Mouse (Mus musculus): ENCODE results near the gene Etv2. TPM values are rescaled to one million over a fixed set of nuclear protein-coding genes. Genes with fewer than 3 reads are reported as not detected.

Gene Etv2
- polyA plus RNA-seq, 1 experiment: not detected

DNA sequence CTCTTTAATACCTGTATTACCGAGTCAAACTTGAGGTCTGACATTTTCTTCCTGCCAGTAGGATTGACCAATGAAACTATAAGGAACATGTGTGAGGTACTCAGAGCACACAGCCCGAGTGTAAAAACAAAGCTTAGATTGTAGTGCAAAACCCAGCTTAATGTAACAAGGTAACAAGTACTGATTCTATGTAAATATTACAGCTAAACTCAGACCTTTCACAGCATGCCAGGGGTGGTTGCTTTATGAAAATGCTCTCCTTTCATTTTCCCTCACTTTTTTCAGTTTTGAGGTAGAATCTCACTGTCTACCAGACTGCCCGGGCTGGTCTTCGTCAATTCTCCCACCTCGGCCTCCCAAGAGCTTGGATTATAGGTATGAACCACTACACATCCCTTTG is 39.6 kb downstream of the Etv2 start:
- Histone ChIP-seq H3K4me3 (ENCODE audit: extremely low read depth, insufficient read depth, insufficient read length) (no peak overlapping the region), H3K4me1 (ENCODE audit: control insufficient read depth, insufficient read depth, insufficient read length) (peaks cover 10% of the 10 kb centered on the region; the same call in 1 of the 2 replicates), H3K27ac (ENCODE audit: insufficient read depth, low read length) (no peak overlapping the region), H3K27me3 (ENCODE audit: control insufficient read depth, insufficient read depth, low read length) (no peaks in the 10 kb centered on the region), H3K36me3 (ENCODE audit: control insufficient read depth, insufficient read depth, low read length) (no peaks in the 10 kb centered on the region)
- WGBS: 81% methylated on average over 5 of the region's 5 CpGs
- TF ChIP-seq POLR2A (IDR thresholded peaks at IDR 0.05; ENCODE audit: low read depth, low read length): no peak
- no peak for TF ChIP-seq CTCF (IDR thresholded peaks at IDR 0.05; ENCODE audit: extremely low read depth, insufficient read depth, insufficient read length, insufficient replicate concordance)
- no peak for DNase-seq (ENCODE audit: low read depth in 1 of 2, low spot score in 2 of 2)

DNA sequence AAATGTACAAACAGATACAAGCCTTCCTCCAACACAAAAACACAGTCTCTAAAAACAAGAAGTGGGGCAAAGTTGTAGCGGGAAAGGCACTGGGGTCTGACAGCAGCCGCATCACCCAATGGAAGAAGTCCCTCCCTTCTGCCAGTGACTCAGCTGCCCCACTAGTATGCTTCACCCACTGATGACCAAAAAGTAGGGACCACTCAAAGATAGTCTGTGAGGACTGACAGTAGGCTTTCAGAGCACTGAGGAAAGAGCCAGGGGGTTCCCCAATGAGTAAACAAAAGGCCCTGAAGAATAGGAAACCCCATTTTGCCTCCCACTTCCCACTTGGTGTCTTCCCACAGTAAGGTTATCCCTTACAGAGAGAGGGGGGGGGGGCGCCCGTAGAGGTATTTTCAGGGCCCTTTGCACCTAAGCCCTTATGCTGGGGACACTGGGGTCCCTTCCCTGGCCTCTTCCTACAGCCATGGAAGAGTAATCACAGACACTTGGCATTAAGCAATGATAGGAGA is 41.1 kb downstream of the Etv2 start:
- no peak for DNase-seq (ENCODE audit: low read depth in 1 of 2, low spot score in 2 of 2)
- Histone ChIP-seq H3K27ac (ENCODE audit: insufficient read depth, low read length) (peak overlapping the region; percentile 57), H3K27me3 (ENCODE audit: control insufficient read depth, insufficient read depth, low read length) (no peaks in the 10 kb centered on the region), H3K4me3 (ENCODE audit: extremely low read depth, insufficient read depth, insufficient read length) (no peak overlapping the region), H3K4me1 (ENCODE audit: control insufficient read depth, insufficient read depth, insufficient read length) (peaks cover 14% of the 10 kb centered on the region), H3K36me3 (ENCODE audit: control insufficient read depth, insufficient read depth, low read length) (no peaks in the 10 kb centered on the region)
- TF ChIP-seq CTCF (IDR thresholded peaks at IDR 0.05; ENCODE audit: extremely low read depth, insufficient read depth, insufficient read length, insufficient replicate concordance): no peak
- no peak for TF ChIP-seq POLR2A (IDR thresholded peaks at IDR 0.05; ENCODE audit: low read depth, low read length)
- WGBS: 45% methylated on average over 4 of the region's 4 CpGs

DNA sequence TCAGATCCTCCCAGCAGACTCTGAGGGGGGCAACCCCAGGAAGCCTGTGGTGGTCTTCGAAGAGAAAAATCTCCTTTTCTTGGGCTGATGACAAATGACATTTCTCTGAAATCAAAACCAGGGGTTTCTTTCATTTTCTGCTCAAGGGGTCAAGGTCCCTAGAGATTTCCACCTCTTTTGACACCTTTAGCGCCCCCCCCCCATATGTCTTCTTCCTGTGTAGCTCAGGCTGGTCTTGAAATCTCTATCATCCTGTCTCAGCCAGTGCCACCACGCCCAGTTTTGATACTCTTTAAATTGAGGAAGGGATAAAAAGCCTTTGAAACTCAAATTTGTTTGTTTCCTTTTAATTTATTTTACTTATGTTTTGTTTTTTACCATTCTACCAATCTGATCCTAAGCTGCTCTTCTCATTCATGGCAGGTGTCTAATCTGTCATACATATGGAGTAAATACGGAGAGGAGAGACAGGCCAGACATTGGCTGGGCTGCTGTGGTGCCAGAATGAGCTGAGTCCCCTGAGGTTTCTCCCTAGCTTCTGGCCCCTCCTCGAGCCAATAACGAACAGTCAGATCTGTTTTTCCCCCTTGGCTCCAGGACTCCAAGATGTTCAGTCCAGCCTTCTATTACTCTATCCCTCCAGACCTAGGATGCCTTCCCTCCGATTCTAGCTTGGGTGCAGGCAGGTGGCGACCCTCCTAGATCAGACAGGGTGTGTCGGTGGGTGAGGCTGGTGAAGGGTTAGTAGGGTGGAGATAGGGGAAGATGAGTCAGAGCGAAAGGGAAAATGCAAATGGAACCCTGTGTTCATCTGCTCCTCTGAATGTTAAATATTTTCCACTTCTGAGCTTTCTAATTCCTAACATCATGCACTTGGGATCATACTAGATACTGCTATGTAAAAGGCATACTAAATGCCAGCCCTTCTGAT is 41.8 kb downstream of the Etv2 start:
- 62% methylated on average over 10 of the region's 10 CpGs for WGBS
- DNase-seq (ENCODE audit: low read depth in 1 of 2, low spot score in 2 of 2): no peak

DNA sequence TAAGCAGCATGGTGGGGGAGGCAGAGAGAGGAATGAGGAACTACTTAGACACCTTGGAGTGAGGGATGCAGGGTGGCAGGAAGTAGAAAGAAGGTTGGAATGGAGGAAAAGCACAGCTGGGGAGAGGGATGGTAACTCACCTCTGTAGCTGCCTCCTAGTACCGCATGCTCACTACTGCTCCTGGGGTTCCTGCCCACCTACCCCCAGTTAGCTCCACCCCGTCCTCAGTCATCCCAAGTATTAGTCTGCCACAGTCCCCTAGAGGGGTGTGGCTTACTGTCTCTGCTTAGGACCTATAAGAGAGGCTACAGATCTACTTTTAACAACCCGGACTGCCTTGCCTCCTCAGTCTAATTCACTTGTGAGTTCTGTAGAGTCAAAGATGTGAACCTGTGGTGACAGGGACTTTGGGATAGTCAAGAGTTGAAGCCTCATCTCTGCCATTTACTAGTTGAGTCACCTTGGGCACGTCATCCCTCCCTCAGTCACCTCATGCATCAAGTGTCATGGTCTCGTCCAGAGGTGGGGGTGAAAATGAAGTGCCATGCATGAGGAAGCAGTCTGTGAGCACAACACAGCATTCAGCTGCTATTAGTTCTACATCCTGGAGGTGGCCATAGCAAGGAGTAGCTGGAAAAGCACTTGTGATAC is 42.8 kb downstream of the Etv2 start:
- TF ChIP-seq CTCF (IDR thresholded peaks at IDR 0.05; ENCODE audit: extremely low read depth, insufficient read depth, insufficient read length, insufficient replicate concordance) (no peak), POLR2A (IDR thresholded peaks at IDR 0.05; ENCODE audit: low read depth, low read length) (no peak)
- Histone ChIP-seq H3K36me3 (ENCODE audit: control insufficient read depth, insufficient read depth, low read length) (no peaks in the 10 kb centered on the region), H3K27ac (ENCODE audit: insufficient read depth, low read length) (peak overlapping the region; percentile 24; the same call in 1 of the 2 replicates), H3K27me3 (ENCODE audit: control insufficient read depth, insufficient read depth, low read length) (no peaks in the 10 kb centered on the region), H3K4me1 (ENCODE audit: control insufficient read depth, insufficient read depth, insufficient read length) (peaks cover 15% of the 10 kb centered on the region), H3K4me3 (ENCODE audit: extremely low read depth, insufficient read depth, insufficient read length) (no peak overlapping the region; the same call in 1 of the 2 replicates)
- DNase-seq (ENCODE audit: low read depth in 1 of 2, low spot score in 2 of 2): no peak
- 47% methylated on average over 5 of the region's 5 CpGs for WGBS

More for the DNA sequence above, 41.8 kb downstream of the Etv2 start:
- TF ChIP-seq POLR2A (IDR thresholded peaks at IDR 0.05; ENCODE audit: low read depth, low read length) (no peak), CTCF (IDR thresholded peaks at IDR 0.05; ENCODE audit: extremely low read depth, insufficient read depth, insufficient read length, insufficient replicate concordance) (no peak)
- H3K36me3 ChIP-seq (ENCODE audit: control insufficient read depth, insufficient read depth, low read length): no peaks in the 10 kb centered on the region
- H3K4me3 ChIP-seq (ENCODE audit: extremely low read depth, insufficient read depth, insufficient read length): no peak overlapping the region
- H3K4me1 ChIP-seq (ENCODE audit: control insufficient read depth, insufficient read depth, insufficient read length): peaks cover 15% of the 10 kb centered on the region
- peak overlapping the region; percentile 80 for H3K27ac ChIP-seq (ENCODE audit: insufficient read depth, low read length)
- no peaks in the 10 kb centered on the region for H3K27me3 ChIP-seq (ENCODE audit: control insufficient read depth, insufficient read depth, low read length)

DNA sequence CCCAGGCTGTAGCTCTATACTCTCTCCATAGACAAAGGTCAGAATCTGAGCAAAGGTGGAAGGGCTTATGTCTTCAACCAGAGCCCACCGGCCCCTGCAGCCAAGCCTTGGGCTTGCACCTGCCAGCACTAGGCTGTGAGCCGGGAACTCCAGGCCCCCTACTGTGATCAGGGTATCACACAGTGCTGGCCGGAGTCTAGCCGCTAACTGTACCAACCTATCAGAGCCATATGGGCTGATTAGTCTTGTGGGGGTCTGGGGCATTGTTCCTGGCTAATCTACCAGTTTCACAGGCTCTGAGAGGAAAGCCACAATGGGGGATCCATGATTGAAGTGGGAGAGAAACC is 44.1 kb downstream of the Etv2 start:
- H3K36me3 ChIP-seq (ENCODE audit: control insufficient read depth, insufficient read depth, low read length): peaks cover 2% of the 10 kb centered on the region; the same call in 1 of the 2 replicates
- no peak for DNase-seq (ENCODE audit: low read depth in 1 of 2, low spot score in 2 of 2)
- TF ChIP-seq POLR2A (IDR thresholded peaks at IDR 0.05; ENCODE audit: low read depth, low read length) (no peak), CTCF (IDR thresholded peaks at IDR 0.05; ENCODE audit: extremely low read depth, insufficient read depth, insufficient read length, insufficient replicate concordance) (no peak)
- H3K27ac ChIP-seq (ENCODE audit: insufficient read depth, low read length): no peak overlapping the region
- WGBS: 92% methylated on average over 4 of the region's 4 CpGs
- H3K4me1 ChIP-seq (ENCODE audit: control insufficient read depth, insufficient read depth, insufficient read length): peaks cover 17% of the 10 kb centered on the region
- H3K4me3 ChIP-seq (ENCODE audit: extremely low read depth, insufficient read depth, insufficient read length): no peak overlapping the region
- H3K27me3 ChIP-seq (ENCODE audit: control insufficient read depth, insufficient read depth, low read length): no peaks in the 10 kb centered on the region

DNA sequence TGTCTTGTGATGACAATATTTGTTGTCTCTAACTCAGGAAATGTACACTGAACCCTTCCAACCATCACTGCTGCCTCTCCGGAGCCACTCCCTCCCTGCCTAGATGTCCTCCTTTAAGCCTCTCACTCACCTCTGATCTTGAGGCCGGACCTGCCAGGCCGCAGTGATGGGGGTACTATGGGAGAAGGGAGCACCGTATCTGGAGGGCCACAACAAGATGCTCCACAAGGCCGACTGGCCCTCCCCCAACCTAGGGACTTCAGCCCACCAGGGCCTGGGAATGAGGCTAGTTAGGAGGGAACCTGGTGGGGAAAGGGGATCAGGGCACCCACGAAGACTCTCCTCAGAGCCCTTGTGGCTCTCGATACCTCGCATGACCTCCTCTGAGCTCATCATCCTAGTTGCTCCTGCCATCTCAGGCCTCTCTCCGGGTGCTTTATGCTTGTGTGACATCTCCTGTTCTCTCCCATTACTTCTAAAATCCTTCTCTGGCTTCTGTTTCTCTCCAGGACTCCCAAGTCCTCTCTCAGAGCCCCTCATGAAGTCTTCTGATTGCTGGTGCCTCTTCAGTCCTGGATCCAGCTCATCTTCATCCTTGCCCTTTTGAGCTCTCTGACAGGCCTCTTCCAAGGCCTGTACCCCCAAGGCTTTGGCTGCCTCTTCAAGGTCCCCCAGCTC is 44.6 kb downstream of the Etv2 start:
- H3K27ac ChIP-seq (ENCODE audit: insufficient read depth, low read length): no peak overlapping the region
- WGBS: 89% methylated on average over 9 of the region's 9 CpGs

More for the DNA sequence above, 44.6 kb downstream of the Etv2 start:
- H3K36me3 ChIP-seq (ENCODE audit: control insufficient read depth, insufficient read depth, low read length): peaks cover 4% of the 10 kb centered on the region; the same call in 1 of the 2 replicates
- no peak for TF ChIP-seq CTCF (IDR thresholded peaks at IDR 0.05; ENCODE audit: extremely low read depth, insufficient read depth, insufficient read length, insufficient replicate concordance)
- H3K4me3 ChIP-seq (ENCODE audit: extremely low read depth, insufficient read depth, insufficient read length): no peak overlapping the region
- peaks cover 17% of the 10 kb centered on the region for H3K4me1 ChIP-seq (ENCODE audit: control insufficient read depth, insufficient read depth, insufficient read length)
- no peaks in the 10 kb centered on the region for H3K27me3 ChIP-seq (ENCODE audit: control insufficient read depth, insufficient read depth, low read length)
- no peak for DNase-seq (ENCODE audit: low read depth in 1 of 2, low spot score in 2 of 2)

Measured in spleen, adult 2 months (tissue).